Mouse (Mus musculus): Measurements from ENCODE around the gene Chuk. TPM values are rescaled to one million over a fixed set of nuclear protein-coding genes. Genes with fewer than 3 reads are reported as not detected.
"Not testable (repeated sequence)": the region's sequence is repeated elsewhere in the genome, so short reads cannot be mapped to it uniquely, and the experiment has no call there.

Gene Chuk
- polyA plus RNA-seq, 1 experiment from 2014 or later: 31.5 TPM

DNA sequence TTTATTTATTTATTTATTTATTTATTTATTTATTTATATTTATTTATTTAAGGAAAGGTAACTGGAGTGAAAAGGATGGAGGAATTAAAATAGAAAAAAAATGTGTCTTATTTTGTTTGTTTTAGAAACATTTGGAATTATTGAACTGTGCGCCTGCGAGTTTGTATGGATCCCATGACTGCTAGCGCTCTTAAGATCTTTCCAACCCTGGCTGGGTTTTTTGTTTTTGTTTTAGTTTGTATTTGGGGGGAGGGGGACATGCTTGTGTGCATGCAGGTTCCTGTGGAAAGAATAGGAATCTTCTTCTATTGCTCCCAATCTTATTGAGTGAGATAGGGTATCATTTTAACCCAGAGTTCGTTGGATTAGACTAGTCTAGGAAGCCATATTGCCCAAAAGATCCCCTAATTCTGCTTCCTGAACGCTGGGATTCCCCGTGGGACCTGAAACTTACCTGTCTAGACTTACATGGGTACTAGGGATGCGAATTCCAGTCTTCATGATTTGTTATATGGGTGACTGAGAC, 28.7 kb upstream of the Chuk start:
- Histone ChIP-seq H3K4me2 (ENCODE audit: low read depth, low read length) (peak overlapping the region; percentile 77), H3K9ac (ENCODE audit: low read length) (peak overlapping the region; percentile 54; the same call in 1 of the 2 replicates), H3K4me1 (ENCODE audit: control insufficient read depth, insufficient read depth, low read length) (peaks cover 7% of the 10 kb centered on the region; the same call in 1 of the 2 replicates), H3K36me3 (ENCODE audit: control insufficient read depth, insufficient read depth) (peaks cover 21% of the 10 kb centered on the region), H3K9me3 (replicated peaks; ENCODE audit: control insufficient read depth, low read length) (peaks cover 5% of the 10 kb centered on the region), H3K27ac (ENCODE audit: low read length) (no peak overlapping the region), H3K4me3 (ENCODE audit: low read length) (peak overlapping the region; percentile 82), H3K27me3 (ENCODE audit: control insufficient read depth, insufficient read depth, low read length) (no peaks in the 10 kb centered on the region)
- 24% methylated on average over 7 of the region's 7 CpGs for WGBS
- no peak for ATAC-seq (replicated peaks; ENCODE audit: extremely low read depth, insufficient read depth, low FRiP score)

DNA sequence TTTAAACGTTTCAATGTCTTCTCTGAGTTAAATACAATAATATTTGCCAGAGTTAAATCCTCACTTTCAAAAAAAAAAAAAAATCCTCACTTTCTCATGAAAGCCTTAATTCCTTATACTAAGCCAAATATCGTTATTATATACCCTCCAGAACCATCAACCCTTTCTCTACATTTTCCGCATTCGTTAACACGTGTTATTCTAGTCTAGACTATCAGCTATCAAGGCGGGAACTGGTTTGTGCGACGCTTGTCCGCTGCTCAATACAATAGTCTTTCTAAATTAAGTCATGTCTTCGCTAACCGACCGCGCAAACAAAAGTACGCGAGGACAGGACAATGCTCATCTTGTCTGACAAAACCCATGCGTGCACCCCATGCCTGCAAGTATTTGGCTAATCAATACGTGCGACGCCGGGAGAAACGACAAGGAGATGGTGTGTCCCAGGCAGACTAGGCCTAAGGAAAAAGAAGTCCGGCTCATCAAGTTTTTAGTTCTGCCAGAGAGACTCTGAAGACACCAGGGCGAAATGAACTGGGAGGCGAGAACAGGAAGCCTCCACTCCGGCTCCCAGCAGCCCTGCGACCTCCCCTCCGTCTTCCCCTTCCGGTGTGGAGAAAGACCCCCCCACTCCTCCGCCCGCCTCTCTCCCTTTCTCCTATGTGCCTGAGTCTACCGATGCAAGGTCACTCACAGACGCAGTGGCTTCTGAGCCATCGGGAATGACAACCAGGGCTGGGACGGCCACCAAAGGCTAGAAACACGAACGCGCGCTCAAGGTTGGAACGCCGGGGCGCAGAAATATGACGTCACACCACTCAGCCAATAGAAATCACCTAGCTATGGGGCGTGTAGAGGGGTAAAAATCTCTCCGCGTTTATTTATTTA, 28.0 kb upstream of the Chuk start, which contains the start of gene Cwf19l1:
Gene Cwf19l1 (minus strand): TSS at position 805 of the 888 bp plus-strand sequence.
- WGBS: under 1% methylated on average over 45 of the region's 45 CpGs
- ATAC-seq (replicated peaks; ENCODE audit: extremely low read depth, insufficient read depth, low FRiP score): peak; percentile 85
- Histone ChIP-seq H3K4me1 (ENCODE audit: control insufficient read depth, insufficient read depth, low read length) (peaks cover 7% of the 10 kb centered on the region; the same call in 1 of the 2 replicates), H3K27ac (ENCODE audit: low read length) (peak within 1 kb of the TSS; percentile 99), H3K4me3 (ENCODE audit: low read length) (peak within 1 kb of the TSS; percentile 82), H3K4me2 (ENCODE audit: low read depth, low read length) (peak within 1 kb of the TSS; percentile 88), H3K9me3 (replicated peaks; ENCODE audit: control insufficient read depth, low read length) (peaks cover 5% of the 10 kb centered on the region), H3K27me3 (ENCODE audit: control insufficient read depth, insufficient read depth, low read length) (no peaks in the 10 kb centered on the region), H3K9ac (ENCODE audit: low read length) (peak within 1 kb of the TSS; percentile 93), H3K36me3 (ENCODE audit: control insufficient read depth, insufficient read depth) (peaks cover 24% of the 10 kb centered on the region)

DNA sequence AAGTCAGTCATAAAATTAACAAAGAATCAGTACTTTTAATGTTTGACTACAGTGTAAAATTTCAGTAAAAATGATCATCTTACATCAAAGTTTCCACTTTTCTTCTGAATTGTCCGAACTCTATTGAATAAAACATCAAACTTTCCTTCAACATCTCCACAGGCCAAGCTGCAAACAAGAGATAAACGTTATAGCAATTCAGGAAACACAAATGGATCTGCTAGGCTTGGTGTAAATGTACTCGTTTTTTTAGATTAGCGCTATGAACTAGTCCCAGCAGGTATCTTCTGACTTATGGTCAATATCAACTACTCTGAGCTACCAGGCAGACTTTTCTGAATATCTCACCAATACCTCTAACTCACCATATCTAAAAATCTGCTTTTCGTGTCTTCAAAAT, 25.6 kb upstream of the Chuk start:
- Histone ChIP-seq H3K9me3 (replicated peaks; ENCODE audit: control insufficient read depth, low read length) (no peaks in the 10 kb centered on the region; the same call in 1 of the 2 replicates), H3K27me3 (ENCODE audit: control insufficient read depth, insufficient read depth, low read length) (no peaks in the 10 kb centered on the region), H3K4me2 (ENCODE audit: low read depth, low read length) (no peak overlapping the region), H3K27ac (ENCODE audit: low read length) (no peak overlapping the region), H3K4me1 (ENCODE audit: control insufficient read depth, insufficient read depth, low read length) (peaks cover 7% of the 10 kb centered on the region; the same call in 1 of the 2 replicates), H3K36me3 (ENCODE audit: control insufficient read depth, insufficient read depth) (peaks cover 24% of the 10 kb centered on the region), H3K4me3 (ENCODE audit: low read length) (no peak overlapping the region), H3K9ac (ENCODE audit: low read length) (no peak overlapping the region)
- no peak for ATAC-seq (replicated peaks; ENCODE audit: extremely low read depth, insufficient read depth, low FRiP score)
- WGBS: 85% methylated on average over 5 of the region's 5 CpGs

DNA sequence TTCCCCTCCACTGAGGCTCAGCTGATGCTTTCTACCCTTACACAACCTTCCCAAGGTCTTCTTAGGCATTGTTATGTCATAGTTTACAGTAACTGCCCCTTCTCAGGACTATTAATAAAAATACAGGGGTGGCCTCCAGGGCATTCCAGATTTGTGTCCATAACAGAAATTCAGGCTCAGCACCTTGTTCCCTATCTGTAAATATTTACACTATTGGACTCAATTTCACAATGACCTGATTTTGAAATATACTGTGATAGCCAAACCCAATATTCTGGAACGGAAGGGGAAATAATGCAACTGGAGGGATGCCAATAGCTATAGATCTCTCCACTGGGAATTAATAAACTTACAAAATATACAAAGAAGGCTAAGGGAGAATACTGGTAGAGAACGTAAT, 21.3 kb upstream of the Chuk start:
- Histone ChIP-seq H3K4me3 (ENCODE audit: low read length) (no peak overlapping the region), H3K4me1 (ENCODE audit: control insufficient read depth, insufficient read depth, low read length) (no peaks in the 10 kb centered on the region), H3K9ac (ENCODE audit: low read length) (no peak overlapping the region), H3K27ac (ENCODE audit: low read length) (no peak overlapping the region), H3K4me2 (ENCODE audit: low read depth, low read length) (no peak overlapping the region), H3K36me3 (ENCODE audit: control insufficient read depth, insufficient read depth) (peaks cover 56% of the 10 kb centered on the region), H3K27me3 (ENCODE audit: control insufficient read depth, insufficient read depth, low read length) (no peaks in the 10 kb centered on the region), H3K9me3 (replicated peaks; ENCODE audit: control insufficient read depth, low read length) (no peaks in the 10 kb centered on the region)
- WGBS: 77% methylated on average over 2 of the region's 2 CpGs
- ATAC-seq (replicated peaks; ENCODE audit: extremely low read depth, insufficient read depth, low FRiP score): no peak

DNA sequence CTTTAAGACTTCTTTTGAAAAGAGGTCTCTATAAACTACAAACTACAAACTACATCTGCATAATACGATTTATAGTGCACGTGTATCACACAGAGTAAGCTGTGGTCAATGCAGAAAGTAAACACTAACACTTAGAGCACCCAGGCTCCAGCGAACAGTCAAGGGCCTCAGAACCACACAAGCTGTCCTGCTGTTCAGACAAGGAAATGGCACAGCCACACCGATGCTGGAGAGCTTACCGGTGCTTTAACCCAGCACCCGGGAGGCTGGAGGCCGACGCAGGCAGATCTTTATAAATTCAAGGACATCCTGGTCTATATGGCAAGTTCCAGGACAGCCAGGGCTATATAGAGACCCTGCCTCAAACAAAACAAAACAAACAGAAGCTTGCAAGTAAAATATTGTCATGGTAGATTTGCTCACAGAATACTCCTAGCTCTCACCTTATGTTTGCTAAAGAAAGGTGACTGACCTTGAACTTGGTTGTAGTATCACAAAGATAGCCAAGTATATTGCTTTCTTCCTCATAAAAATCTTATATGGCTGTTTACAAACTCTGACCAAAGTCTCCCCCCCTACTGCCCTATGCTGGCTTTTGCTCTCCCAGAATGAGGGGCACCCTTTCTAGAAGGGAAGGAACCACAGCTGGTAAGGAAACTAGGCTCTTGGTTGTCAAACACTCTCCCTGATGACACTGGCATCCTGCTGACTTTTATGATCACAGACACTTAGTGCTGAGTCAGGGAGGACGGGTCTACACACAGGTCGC, 20.6 kb upstream of the Chuk start:
- no peaks in the 10 kb centered on the region for H3K27me3 ChIP-seq (ENCODE audit: control insufficient read depth, insufficient read depth, low read length)
- no peak for ATAC-seq (replicated peaks; ENCODE audit: extremely low read depth, insufficient read depth, low FRiP score)
- H3K9ac ChIP-seq (ENCODE audit: low read length): no peak overlapping the region
- no peak overlapping the region for H3K4me2 ChIP-seq (ENCODE audit: low read depth, low read length)
- H3K4me1 ChIP-seq (ENCODE audit: control insufficient read depth, insufficient read depth, low read length): no peaks in the 10 kb centered on the region
- peaks cover 62% of the 10 kb centered on the region for H3K36me3 ChIP-seq (ENCODE audit: control insufficient read depth, insufficient read depth)
- H3K9me3 ChIP-seq (replicated peaks; ENCODE audit: control insufficient read depth, low read length): no peaks in the 10 kb centered on the region
- WGBS: 90% methylated on average over 10 of the region's 10 CpGs
- H3K4me3 ChIP-seq (ENCODE audit: low read length): no peak overlapping the region
- no peak overlapping the region for H3K27ac ChIP-seq (ENCODE audit: low read length)

DNA sequence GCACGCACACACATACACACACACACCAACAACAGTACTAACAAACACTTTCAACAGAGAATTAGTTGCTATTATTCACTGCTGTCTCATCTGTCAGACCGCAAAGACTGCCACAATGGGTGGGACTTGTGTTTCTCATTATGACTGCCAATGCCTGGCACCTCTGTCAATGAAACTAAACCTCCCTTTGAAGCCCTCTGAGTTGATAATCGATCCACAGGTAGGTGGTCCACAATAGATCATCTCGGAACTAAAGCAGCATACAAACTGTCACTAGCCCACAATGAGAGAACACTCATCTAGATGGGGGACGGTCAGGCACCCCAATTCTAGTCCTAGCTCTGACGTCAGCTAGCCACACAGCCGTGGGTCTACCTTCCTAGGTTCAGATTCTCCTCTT, 13.9 kb upstream of the Chuk start:
- H3K4me3 ChIP-seq (ENCODE audit: low read length): no peak overlapping the region
- 92% methylated on average over 7 of the region's 7 CpGs for WGBS
- peaks cover 52% of the 10 kb centered on the region for H3K36me3 ChIP-seq (ENCODE audit: control insufficient read depth, insufficient read depth)
- H3K4me1 ChIP-seq (ENCODE audit: control insufficient read depth, insufficient read depth, low read length): no peaks in the 10 kb centered on the region
- no peaks in the 10 kb centered on the region for H3K9me3 ChIP-seq (replicated peaks; ENCODE audit: control insufficient read depth, low read length)
- no peak overlapping the region for H3K9ac ChIP-seq (ENCODE audit: low read length)
- H3K27ac ChIP-seq (ENCODE audit: low read length): no peak overlapping the region
- no peak for ATAC-seq (replicated peaks; ENCODE audit: extremely low read depth, insufficient read depth, low FRiP score)
- no peaks in the 10 kb centered on the region for H3K27me3 ChIP-seq (ENCODE audit: control insufficient read depth, insufficient read depth, low read length)
- no peak overlapping the region for H3K4me2 ChIP-seq (ENCODE audit: low read depth, low read length)

DNA sequence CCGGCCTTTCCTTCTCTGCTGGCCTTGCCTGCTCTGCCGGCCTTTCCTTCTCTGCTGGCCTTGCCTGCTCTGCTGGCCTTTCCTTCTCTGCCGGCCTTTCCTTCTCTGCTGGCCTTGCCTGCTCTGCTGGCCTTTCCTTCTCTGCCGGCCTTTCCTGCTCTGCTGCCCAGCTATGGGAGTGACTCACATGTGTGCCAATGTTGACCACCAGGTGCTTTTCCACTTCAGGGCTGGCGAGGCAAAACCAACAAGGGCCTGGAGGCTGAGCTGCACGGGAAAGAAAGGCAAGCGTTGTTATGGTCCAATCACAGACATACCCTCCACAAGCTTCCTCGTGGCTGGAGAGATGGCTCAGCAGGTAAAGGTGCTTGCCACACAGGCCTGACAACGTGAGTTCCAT, 13.4 kb upstream of the Chuk start:
- 87% methylated on average over 7 of the region's 9 CpGs for WGBS
- not testable (repeated sequence) for H3K27me3 ChIP-seq (ENCODE audit: control insufficient read depth, insufficient read depth, low read length); H3K27ac ChIP-seq (ENCODE audit: low read length); H3K4me2 ChIP-seq (ENCODE audit: low read depth, low read length); H3K9me3 ChIP-seq (replicated peaks; ENCODE audit: control insufficient read depth, low read length); H3K4me1 ChIP-seq (ENCODE audit: control insufficient read depth, insufficient read depth, low read length); H3K9ac ChIP-seq (ENCODE audit: low read length); H3K4me3 ChIP-seq (ENCODE audit: low read length); ATAC-seq (replicated peaks; ENCODE audit: extremely low read depth, insufficient read depth, low FRiP score)
- peaks cover 52% of the 10 kb centered on the region for H3K36me3 ChIP-seq (ENCODE audit: control insufficient read depth, insufficient read depth)

DNA sequence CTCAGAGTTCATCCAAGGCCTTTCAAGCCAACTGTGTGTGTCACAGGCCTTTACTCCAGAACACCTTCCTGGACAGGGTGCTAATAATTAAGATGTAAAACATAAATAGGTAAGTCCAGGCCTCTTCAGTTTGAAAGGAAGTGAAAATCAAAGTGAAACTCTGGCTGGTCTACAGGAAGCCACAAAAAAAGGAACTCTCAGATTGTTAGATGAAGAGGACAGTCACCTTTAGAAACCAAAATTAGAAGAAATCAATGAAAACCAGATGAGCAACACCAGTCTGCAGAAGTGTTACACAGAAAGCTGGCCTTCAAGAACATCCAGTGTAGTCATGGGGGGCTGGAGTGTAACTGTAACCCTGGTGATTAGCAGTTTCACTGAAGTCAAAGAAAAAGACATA, 10.5 kb upstream of the Chuk start:
- Histone ChIP-seq H3K4me1 (ENCODE audit: control insufficient read depth, insufficient read depth, low read length) (no peaks in the 10 kb centered on the region), H3K36me3 (ENCODE audit: control insufficient read depth, insufficient read depth) (peaks cover 42% of the 10 kb centered on the region), H3K9ac (ENCODE audit: low read length) (no peak overlapping the region), H3K4me3 (ENCODE audit: low read length) (no peak overlapping the region), H3K27me3 (ENCODE audit: control insufficient read depth, insufficient read depth, low read length) (no peaks in the 10 kb centered on the region), H3K9me3 (replicated peaks; ENCODE audit: control insufficient read depth, low read length) (no peaks in the 10 kb centered on the region), H3K27ac (ENCODE audit: low read length) (no peak overlapping the region), H3K4me2 (ENCODE audit: low read depth, low read length) (no peak overlapping the region)
- ATAC-seq (replicated peaks; ENCODE audit: extremely low read depth, insufficient read depth, low FRiP score): no peak

DNA sequence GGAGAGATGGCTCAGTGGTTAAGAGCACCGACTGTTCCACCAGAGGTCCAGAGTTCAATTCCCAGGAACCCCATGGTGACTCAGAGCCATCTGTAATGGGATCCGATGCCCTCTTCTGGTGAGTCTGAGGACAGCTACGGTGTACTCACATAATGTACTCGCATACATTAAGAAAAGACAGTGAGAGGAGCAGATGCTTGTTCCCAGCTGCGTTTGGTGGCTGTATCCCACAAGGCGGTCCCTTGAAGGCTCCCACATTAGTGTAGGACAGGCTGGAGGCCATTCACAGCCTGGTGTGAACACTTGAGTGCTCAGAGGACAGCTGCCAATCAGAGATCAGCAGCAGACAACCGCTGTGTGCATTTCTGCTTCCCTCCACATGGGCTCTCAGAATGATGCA, 4.4 kb upstream of the Chuk start:
- Histone ChIP-seq H3K9me3 (replicated peaks; ENCODE audit: control insufficient read depth, low read length) (no peaks in the 10 kb centered on the region), H3K27ac (ENCODE audit: low read length) (no peak overlapping the region), H3K36me3 (ENCODE audit: control insufficient read depth, insufficient read depth) (peaks cover 34% of the 10 kb centered on the region), H3K4me1 (ENCODE audit: control insufficient read depth, insufficient read depth, low read length) (peaks cover 5% of the 10 kb centered on the region), H3K4me2 (ENCODE audit: low read depth, low read length) (no peak overlapping the region), H3K27me3 (ENCODE audit: control insufficient read depth, insufficient read depth, low read length) (no peaks in the 10 kb centered on the region), H3K9ac (ENCODE audit: low read length) (no peak overlapping the region), H3K4me3 (ENCODE audit: low read length) (no peak overlapping the region)
- no peak for ATAC-seq (replicated peaks; ENCODE audit: extremely low read depth, insufficient read depth, low FRiP score)
- 69% methylated on average over 7 of the region's 7 CpGs for WGBS
